12 mouse cellular contexts compared by ENCODE assay signal in the genomic region with DNA sequence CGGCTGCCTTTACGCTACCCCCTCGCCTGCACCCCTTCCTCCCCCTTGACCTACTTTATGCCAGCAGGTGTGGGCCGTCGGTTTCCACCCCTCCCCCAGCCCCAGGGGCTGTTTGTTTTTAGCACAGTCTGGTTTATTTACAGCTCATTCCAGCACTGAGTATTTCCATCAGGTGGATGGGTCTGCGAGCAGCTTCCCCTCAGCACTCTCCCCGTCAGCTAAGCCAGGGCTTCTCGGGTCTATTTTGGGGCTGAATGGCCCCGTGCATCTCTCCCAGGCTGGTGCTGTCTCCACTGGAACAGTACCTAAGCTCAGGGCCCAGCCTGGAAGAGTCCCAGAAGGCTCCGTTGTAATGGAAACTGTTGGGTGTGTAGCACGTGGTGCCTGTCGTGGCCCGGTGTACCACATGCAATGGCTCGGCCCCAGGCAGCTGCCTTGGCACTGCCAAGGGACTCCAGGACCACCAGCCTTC. TPM values are rescaled to one million over a fixed set of nuclear protein-coding genes. Genes with fewer than 3 reads are reported as not detected.
A peak's percentile ranks its signal among the peaks of the same experiment; 100 is the strongest.
DNase-seq lines count a peak whose midpoint lies in the region; ATAC-seq lines count a peak whose summit lies in the region.
"Had no signal": no experiment of that assay in that cellular context is flagged by ENCODE, and none has a peak within 500 bp of the region (broad histone marks: within the 10 kb centered on the region; RNA-seq: fewer than 3 reads in every experiment).

No protein-coding gene starts in this region.

- H3K27ac ChIP-seq in embryonic facial prominence, embryonic 14.5 days (replicated peaks; ENCODE audit: low read depth, low read length) = no peak overlapping the region
- H3K27ac ChIP-seq in embryonic facial prominence, embryonic 10.5 days (replicated peaks) = no peak overlapping the region
- peak overlapping the region; percentile 42; the same call in 1 of the 2 replicates for H3K27ac ChIP-seq in limb, embryonic 10.5 days
- no peak overlapping the region for H3K27ac ChIP-seq in intestine, embryonic 16.5 days (ENCODE audit: low read length)
- H3K27ac ChIP-seq: heart, embryonic 15.5 days had no signal

- no peaks in the 10 kb centered on the region for H3K27me3 ChIP-seq in embryonic facial prominence, embryonic 14.5 days (replicated peaks; ENCODE audit: control insufficient read depth, insufficient read depth, low read length)
- no peaks in the 10 kb centered on the region for H3K27me3 ChIP-seq in embryonic facial prominence, embryonic 10.5 days (replicated peaks; ENCODE audit: low read depth, poor library complexity, severe bottlenecking)
- no peaks in the 10 kb centered on the region for H3K27me3 ChIP-seq in limb, embryonic 10.5 days (ENCODE audit: low read depth, poor library complexity, severe bottlenecking)
- no peaks in the 10 kb centered on the region for H3K27me3 ChIP-seq in intestine, embryonic 16.5 days (replicated peaks; ENCODE audit: control insufficient read depth, insufficient read depth, low read length)

- no peaks in the 10 kb centered on the region for H3K9me3 ChIP-seq in embryonic facial prominence, embryonic 14.5 days (ENCODE audit: control insufficient read depth, low read length)
- H3K9me3 ChIP-seq in embryonic facial prominence, embryonic 10.5 days = no peaks in the 10 kb centered on the region
- no peaks in the 10 kb centered on the region for H3K9me3 ChIP-seq in limb, embryonic 10.5 days (replicated peaks)
- no peaks in the 10 kb centered on the region for H3K9me3 ChIP-seq in intestine, embryonic 16.5 days (ENCODE audit: control insufficient read depth, low read length)
- H3K9me3 ChIP-seq: heart, embryonic 15.5 days had no signal

- DNase-seq in embryonic facial prominence, embryonic 14.5 days (ENCODE audit: low spot score) = peak; percentile 16
- DNase-seq in embryonic facial prominence, embryonic 10.5 days (ENCODE audit: low spot score) = no peak
- DNase-seq in lung, postnatal 14 days = peak; percentile 34
- no peak for DNase-seq in lung, postnatal 25 days (ENCODE audit: low spot score)
- no peak for DNase-seq in limb, embryonic 10.5 days (ENCODE audit: low spot score)
- DNase-seq in thymus, postnatal 25 days = peak; percentile 95
- no peak for DNase-seq in urinary bladder, postnatal 14 days (ENCODE audit: low spot score)
- DNase-seq: adrenal gland, postnatal 10 days; cerebellum, adult 11-12 months; kidney, adult 8-10 months had no signal

- 62% methylated on average over 14 of the region's 14 CpGs for WGBS in embryonic facial prominence, embryonic 14.5 days
- WGBS in embryonic facial prominence, embryonic 10.5 days = 77% methylated on average over 14 of the region's 14 CpGs
- WGBS in limb, embryonic 10.5 days = 71% methylated on average over 14 of the region's 14 CpGs
- 56% methylated on average over 14 of the region's 14 CpGs for WGBS in intestine, embryonic 16.5 days

- no peak overlapping the region for H3K4me2 ChIP-seq in embryonic facial prominence, embryonic 14.5 days (ENCODE audit: low read depth, low read length)
- H3K4me2 ChIP-seq in intestine, embryonic 16.5 days (ENCODE audit: low read depth, low read length) = no peak overlapping the region
- H3K4me2 ChIP-seq: heart, embryonic 15.5 days had no signal

- H3K9ac ChIP-seq in embryonic facial prominence, embryonic 14.5 days (ENCODE audit: low read depth, low read length) = no peak overlapping the region
- H3K9ac ChIP-seq in intestine, embryonic 16.5 days (ENCODE audit: low read depth, low read length) = no peak overlapping the region
- H3K9ac ChIP-seq: heart, embryonic 15.5 days had no signal

- ATAC-seq in embryonic facial prominence, embryonic 14.5 days (ENCODE audit: low read depth) = 0 out of 2 replicates have a peak, but pooled peaks have one; percentile 57
- no peak for ATAC-seq in intestine, embryonic 16.5 days

- no peaks in the 10 kb centered on the region for H3K36me3 ChIP-seq in embryonic facial prominence, embryonic 14.5 days (ENCODE audit: control insufficient read depth, insufficient read depth, low read length)
- H3K36me3 ChIP-seq in embryonic facial prominence, embryonic 10.5 days (replicated peaks) = no peaks in the 10 kb centered on the region
- no peaks in the 10 kb centered on the region for H3K36me3 ChIP-seq in limb, embryonic 10.5 days
- no peaks in the 10 kb centered on the region for H3K36me3 ChIP-seq in intestine, embryonic 16.5 days (ENCODE audit: control insufficient read depth, insufficient read depth, low read length)
- H3K36me3 ChIP-seq: heart, embryonic 15.5 days had no signal

- H3K4me1 ChIP-seq in embryonic facial prominence, embryonic 14.5 days (ENCODE audit: control insufficient read depth, insufficient read depth, low read length) = peaks cover 2% of the 10 kb centered on the region; the same call in 1 of the 2 replicates
- peaks cover 17% of the 10 kb centered on the region for H3K4me1 ChIP-seq in embryonic facial prominence, embryonic 10.5 days
- H3K4me1 ChIP-seq in limb, embryonic 10.5 days = peaks cover 23% of the 10 kb centered on the region
- H3K4me1 ChIP-seq in intestine, embryonic 16.5 days (ENCODE audit: control insufficient read depth, insufficient read depth, low read length) = peaks cover 7% of the 10 kb centered on the region; the same call in 1 of the 2 replicates

- no peak overlapping the region for H3K4me3 ChIP-seq in embryonic facial prominence, embryonic 14.5 days (ENCODE audit: low read depth, low read length)
- H3K4me3 ChIP-seq in embryonic facial prominence, embryonic 10.5 days = no peak overlapping the region
- no peak overlapping the region for H3K4me3 ChIP-seq in limb, embryonic 10.5 days
- no peak overlapping the region for H3K4me3 ChIP-seq in intestine, embryonic 16.5 days (ENCODE audit: low read length)
- H3K4me3 ChIP-seq: heart, embryonic 15.5 days had no signal

RNA-seq across cellular contexts. Expression of gene Colq, which starts 35.1 kb away (rescaled TPM):
- 6.2 and 7.8 TPM in 2 replicates for polyA plus RNA-seq in embryonic facial prominence, embryonic 14.5 days (2014; fragmentation: Nextera tagmentation; extraction: Ambion mirVana)
- polyA plus RNA-seq in embryonic facial prominence, embryonic 10.5 days (2016; fragmentation: Nextera tagmentation; extraction: Ambion mirVana) = 0.35 and 0.82 TPM in 2 replicates
- polyA plus RNA-seq in limb, embryonic 10.5 days (2016; fragmentation: Nextera tagmentation; extraction: Ambion mirVana) = 0.13 and 0.20 TPM in 2 replicates
- polyA plus RNA-seq in intestine, embryonic 16.5 days (2015; fragmentation: Nextera tagmentation; extraction: Ambion mirVana) = 0.92 and 1.0 TPM in 2 replicates

Comparison
In these comparisons a context has a peak if more than half of its experiments do, and no peak if none do; other contexts are left out.
1. DNase-seq: peak in embryonic facial prominence, embryonic 14.5 days (single experiment), lung, postnatal 14 days (single experiment) and thymus, postnatal 25 days (single experiment); none in embryonic facial prominence, embryonic 10.5 days (single experiment), lung, postnatal 25 days (single experiment), limb, embryonic 10.5 days (single experiment) and urinary bladder, postnatal 14 days (single experiment).